Mouse (Mus musculus) adrenal gland (tissue): ENCODE measurements around the gene 1700001C19Rik.

Experiments used
- intact Hi-C: fragments of 180-260 bp; cut with DNase I; formaldehyde crosslinking; loops from one replicate; pipeline ENCODE4 v1.15.1; 2025

Gene 1700001C19Rik

DNA sequence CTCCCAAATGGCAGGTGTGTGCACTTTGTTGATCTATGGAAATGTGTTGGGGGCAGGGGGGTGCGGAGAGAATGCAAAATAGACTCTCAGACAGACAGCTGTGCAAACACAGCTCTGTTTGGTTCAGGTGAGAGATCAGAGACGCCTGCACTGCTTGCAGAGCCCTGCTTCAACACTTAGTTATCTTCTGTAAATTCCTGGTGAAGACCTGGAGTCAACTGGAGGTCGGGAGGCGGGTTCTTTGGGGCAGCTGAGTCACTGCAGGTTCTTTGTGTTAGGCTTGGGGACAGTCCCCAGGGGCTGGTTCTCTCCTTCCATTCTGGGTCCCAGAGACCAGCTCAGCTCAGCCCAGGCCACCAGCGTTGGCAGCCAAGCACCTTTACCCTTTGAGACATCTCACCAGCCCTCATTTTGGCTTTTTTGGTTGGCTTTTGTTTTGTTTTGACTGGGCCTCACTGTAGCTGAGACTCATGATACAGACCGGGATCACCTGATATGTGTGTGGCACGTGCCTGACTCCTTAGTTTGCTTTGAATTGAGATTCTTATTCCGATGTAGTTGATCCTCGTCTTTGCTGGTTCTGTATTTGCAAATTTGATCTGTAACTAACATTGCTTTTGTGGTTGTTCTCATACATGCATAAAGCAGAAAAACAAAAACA lies 25.7 kb upstream of the 1700001C19Rik start:
- intact Hi-C loops: loop anchor here (5.0 kb wide), 1 partner anchor 46 kb away; no protein-coding TSS in a partner anchor

GRCm38 (mm10) chr17:47462209-47462608 lies 25.0 kb upstream of the 1700001C19Rik start:
- intact Hi-C loops: loop anchor here (5.0 kb wide), 1 partner anchor 45 kb away; no protein-coding TSS in a partner anchor

GRCm38 (mm10) chr17:47461688-47462087 lies 24.5 kb upstream of the 1700001C19Rik start:
- intact Hi-C loops: loop anchor here (5.0 kb wide), 1 partner anchor 44 kb away; no protein-coding TSS in a partner anchor

DNA sequence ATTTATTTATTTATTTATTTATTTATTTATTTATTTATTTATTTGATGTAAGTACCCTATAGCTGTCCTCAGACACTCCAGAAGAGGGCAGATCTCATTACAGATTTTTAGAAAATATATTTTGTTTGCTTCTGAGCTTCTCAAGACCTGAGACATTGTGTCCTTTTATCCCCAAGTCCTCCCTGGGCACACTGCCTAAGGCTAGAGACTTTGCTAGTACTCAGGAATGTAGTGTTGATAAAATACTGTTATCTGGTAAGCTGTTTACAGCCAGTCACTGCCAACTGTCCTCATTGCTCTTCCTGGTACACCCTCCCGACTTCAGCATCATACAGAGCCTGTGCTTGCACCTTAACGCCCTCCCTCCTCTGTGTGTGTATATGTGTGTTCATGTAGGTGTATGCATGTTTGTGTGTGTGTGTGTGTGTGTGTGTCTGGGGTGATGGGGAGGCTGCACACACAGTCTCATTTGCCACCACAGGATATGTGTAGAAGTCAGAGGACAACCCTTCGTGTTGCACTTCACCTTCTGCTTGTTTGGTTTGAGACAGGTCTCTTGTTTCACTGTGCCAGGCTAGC lies 22.3 kb upstream of the 1700001C19Rik start:
- intact Hi-C loops: no loop called here

DNA sequence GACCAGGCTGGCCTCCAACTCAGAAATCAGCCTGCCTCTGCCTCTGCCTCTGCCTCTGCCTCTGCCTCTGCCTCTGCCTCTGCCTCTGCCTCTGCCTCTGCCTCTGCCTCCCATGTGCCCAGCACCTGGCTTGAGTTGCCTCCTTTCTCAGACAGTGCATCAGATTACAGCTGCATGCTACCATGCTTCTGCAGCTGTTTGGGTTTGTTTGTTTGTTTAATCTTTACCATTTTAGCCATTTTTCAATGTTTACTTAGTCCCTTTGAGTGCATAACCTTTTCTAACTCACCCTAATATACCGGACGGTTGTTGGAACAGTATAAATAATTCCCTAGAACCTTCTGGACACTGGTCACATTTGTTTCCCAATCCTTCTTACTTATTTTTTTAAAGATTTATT lies 21.8 kb upstream of the 1700001C19Rik start:
- intact Hi-C loops: no loop called here

- intact Hi-C loops: no loop called here
Observed at GRCm38 (mm10) chr17:47458310-47458709, 21.1 kb upstream of the 1700001C19Rik start.

DNA sequence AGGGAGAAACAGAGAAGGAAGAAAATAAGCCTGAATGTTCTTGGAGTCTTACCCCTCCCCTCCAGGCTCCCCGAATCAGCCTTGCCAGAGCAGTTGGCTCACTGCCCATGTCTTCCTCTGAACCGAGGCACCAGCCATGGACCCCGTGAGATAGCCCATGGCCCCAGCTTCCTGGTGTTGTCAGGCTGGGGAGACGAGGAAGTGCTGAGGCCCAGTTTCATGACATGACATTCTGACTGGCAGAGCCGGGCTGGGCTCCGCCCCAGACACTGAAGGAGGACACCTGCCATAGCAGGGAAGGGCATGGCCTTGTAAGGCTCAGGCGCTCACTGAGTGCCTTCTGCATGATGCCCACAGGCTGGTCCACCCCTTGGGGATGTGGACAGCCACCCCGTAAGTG lies 17.5 kb upstream of the 1700001C19Rik start:
- intact Hi-C loops: no loop called here

GRCm38 (mm10) chr17:47452886-47453285 lies 15.7 kb upstream of the 1700001C19Rik start:
- intact Hi-C loops: no loop called here

GRCm38 (mm10) chr17:47450880-47451565 lies 13.8 kb upstream of the 1700001C19Rik start:
- intact Hi-C loops: no loop called here

GRCm38 (mm10) chr17:47450239-47450638 lies 13.1 kb upstream of the 1700001C19Rik start:
- intact Hi-C loops: no loop called here

DNA sequence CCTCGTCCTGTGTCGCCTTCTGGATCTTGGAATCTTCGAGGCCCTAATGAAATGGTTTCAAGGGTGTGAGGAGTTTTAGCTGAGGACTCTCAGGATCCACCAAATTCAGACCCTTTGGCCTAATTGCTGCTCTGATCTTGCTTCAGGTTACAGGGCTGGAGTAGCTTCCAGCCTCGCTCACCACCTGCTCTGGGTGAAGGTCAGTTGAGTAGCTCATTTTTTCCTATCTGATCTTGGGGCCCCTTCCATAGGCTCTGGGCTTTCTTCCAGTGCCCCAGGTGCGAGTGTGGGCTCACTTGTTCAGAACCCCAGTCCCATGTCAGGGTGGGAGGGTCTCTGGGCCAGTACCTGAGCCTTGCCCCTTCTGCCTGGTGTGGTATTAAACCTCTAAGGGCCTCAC lies 12.3 kb upstream of the 1700001C19Rik start:
- intact Hi-C loops: no loop called here

GRCm38 (mm10) chr17:47448523-47449372 lies 11.6 kb upstream of the 1700001C19Rik start:
- intact Hi-C loops: no loop called here

- intact Hi-C loops: no loop called here
Observed at GRCm38 (mm10) chr17:47446561-47446960, 9.4 kb upstream of the 1700001C19Rik start.

- intact Hi-C loops: no loop called here
Observed at GRCm38 (mm10) chr17:47446025-47446424, 8.8 kb upstream of the 1700001C19Rik start.

DNA sequence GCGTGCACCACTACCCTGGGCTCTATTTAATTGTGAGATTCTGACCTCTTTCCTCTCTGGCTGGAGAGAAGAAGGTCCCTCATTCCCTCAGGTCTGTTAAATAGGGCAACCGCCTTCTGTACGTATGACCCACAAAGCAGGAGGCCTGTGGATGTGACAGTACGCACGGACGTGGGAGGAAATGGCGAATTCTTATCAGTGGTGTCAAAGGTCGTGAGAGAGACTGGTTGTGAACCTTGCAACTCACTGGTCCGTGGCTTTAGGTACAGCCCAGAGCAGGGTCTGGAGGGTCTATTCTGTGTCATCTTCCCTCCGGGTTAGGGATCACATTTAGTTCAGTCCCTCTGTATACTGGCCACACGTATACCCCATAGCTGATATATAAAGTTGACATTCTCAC lies 8.3 kb upstream of the 1700001C19Rik start:
- intact Hi-C loops: no loop called here

GRCm38 (mm10) chr17:47444113-47444512 lies 6.9 kb upstream of the 1700001C19Rik start:
- intact Hi-C loops: no loop called here

- intact Hi-C loops: no loop called here
Observed at GRCm38 (mm10) chr17:47442271-47442670, 5.1 kb upstream of the 1700001C19Rik start.

DNA sequence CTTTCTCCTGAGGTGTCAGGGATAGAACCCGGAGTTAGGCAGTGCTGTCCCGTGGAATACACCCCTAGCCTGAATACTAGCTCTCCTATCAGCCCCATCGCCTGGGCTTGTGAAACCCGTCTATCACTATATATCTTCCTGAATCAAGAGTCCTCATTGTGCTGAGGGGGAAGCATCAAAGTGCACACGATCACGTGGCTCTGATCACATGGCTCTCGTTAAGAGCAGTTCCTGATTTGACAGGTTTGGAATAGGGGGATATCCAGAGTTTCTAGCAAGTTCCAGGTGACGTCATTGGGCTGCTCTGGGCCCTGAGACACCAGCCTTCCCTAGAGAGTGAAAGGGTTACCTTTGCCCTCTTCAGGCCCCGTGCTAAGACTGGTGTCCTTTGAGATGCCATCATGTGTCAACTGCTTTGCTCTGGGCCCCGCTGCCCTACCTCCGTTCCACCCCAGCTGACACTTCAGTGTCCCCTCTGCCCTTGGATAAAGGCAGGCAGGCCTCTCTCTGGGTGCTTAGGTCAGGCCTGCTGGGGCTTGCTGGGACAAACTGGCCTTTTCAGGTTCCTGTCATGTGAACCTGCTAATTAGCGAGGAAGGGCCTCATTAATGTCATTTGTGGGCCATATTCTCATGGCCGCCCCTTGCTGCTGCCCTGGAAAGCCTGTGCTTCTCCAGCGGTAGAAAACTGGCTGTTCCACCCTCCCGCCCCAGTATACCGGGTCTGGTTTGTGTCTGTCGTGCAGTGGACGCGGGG lies 4.3 kb upstream of the 1700001C19Rik start:
- intact Hi-C loops: no loop called here

DNA sequence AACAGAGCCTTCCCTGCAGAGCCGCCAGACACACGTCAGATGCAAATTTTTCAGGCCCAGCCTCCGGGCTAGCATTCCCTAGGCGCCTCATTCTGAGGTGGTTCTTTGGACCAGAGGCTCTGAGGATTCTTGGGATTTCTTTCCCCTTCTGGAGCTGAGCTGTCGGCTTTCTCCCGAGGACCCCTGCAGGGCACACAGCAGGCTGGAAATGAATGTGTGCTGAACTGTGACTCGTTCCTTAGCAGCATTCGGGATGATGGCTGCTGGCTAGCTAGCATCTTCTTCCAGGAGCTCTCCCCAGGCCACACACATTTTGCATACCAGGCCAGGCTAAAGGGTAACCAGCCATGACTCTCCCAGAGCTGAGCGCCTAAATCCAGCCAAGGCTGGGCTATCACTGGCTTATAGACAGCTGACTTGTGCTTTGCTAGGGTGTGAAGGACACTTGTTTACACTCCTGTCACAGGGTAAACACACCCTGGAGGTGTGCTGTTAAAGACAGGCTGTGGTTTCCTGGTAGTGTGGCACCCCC lies 3.2 kb upstream of the 1700001C19Rik start:
- intact Hi-C loops: no loop called here

DNA sequence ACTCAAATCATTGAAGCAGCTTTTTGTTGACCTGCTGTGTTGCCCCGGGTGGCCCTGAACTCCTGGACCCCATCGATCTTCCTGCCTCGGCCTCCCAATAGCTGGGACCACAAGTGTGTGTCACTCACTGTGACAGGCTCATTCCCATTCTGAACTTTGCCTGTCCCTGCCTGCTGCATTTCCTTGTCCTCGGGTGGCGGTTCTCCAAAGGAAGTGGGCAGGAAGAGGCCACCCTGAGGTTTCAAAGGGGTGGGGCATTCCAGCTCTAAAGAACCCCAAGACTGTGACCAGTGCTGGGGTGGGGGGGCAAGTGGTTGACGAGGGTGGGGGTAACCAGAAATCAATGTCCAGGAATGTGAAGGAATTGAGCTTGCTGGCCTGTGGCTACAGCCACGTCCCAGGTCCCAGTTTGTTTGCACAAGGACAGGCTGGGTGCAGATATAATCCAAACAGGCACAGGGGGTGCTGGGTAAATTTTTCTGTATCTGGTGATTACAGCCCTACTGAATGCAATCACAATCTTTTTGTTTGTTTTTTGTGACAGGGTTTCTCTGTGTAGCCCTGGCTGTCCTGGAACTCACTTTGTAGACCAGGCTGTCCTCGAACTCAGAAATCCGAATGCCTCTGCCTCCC lies 2.3 kb upstream of the 1700001C19Rik start:
- intact Hi-C loops: no loop called here
